Mouse (Mus musculus) erythroblast, embryonic 14.5 days (primary cell): ENCODE measurements around the gene Hrh1.

Experiments used
- GATA1 ChIP-seq: IDR thresholded peaks from 2 replicates; pipeline ENCODE4 v1.6.1; 2012; ENCODE audit warnings: low read length, inconsistent platforms, mixed read lengths
- TAL1 ChIP-seq: IDR thresholded peaks from 3 replicates; pipeline ENCODE4 v1.6.1; 2012; ENCODE audit warnings: low read length, inconsistent platforms, mixed read lengths

GRCm38 (mm10) chr6:114462747-114463146, 65.0 kb downstream of the Hrh1 start:
- TF ChIP-seq TAL1: no peak
- no peak for TF ChIP-seq GATA1
